Mouse (Mus musculus) G1E (cell line): Measurements from ENCODE around the gene Gm527.

Source experiments
- CTCF ChIP-seq: IDR thresholded peaks from 2 replicates; pipeline ENCODE4 v1.5.1; 2012; ENCODE audit warnings: low read depth, low read length, inconsistent platforms, mixed read lengths
- GATA1 ChIP-seq: IDR thresholded peaks from 2 replicates; pipeline ENCODE4 v1.6.1; 2012; ENCODE audit warnings: borderline replicate concordance, low read length, inconsistent platforms, mixed read lengths

DNA sequence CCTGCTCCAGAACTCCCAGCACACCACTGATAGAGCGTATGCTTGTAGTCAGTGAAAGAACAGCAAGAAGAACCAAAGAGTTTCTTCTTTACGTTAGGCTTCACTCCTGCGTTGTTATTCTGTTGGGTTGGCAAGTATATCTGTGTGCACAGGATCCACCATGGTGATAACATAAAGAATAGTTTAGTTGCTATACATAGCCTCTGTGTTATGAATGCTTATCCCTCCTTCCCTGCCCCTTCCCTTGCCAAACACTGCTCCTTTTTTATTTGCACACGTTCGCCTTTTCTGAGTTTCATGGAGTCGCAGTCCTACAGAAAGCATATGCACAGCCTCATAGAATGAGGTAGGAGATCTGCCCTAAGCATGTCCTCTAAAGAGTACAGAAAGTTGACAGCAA, 54.4 kb downstream of the Gm527 start:
- TF ChIP-seq CTCF = no peak
- no peak for TF ChIP-seq GATA1
